Mouse (Mus musculus): ENCODE results near the gene Sspn. TPM values are rescaled to one million over a fixed set of nuclear protein-coding genes. Genes with fewer than 3 reads are reported as not detected.

Gene Sspn
- polyA plus RNA-seq, 1 experiment from 2014 or later: 2.9 TPM

DNA sequence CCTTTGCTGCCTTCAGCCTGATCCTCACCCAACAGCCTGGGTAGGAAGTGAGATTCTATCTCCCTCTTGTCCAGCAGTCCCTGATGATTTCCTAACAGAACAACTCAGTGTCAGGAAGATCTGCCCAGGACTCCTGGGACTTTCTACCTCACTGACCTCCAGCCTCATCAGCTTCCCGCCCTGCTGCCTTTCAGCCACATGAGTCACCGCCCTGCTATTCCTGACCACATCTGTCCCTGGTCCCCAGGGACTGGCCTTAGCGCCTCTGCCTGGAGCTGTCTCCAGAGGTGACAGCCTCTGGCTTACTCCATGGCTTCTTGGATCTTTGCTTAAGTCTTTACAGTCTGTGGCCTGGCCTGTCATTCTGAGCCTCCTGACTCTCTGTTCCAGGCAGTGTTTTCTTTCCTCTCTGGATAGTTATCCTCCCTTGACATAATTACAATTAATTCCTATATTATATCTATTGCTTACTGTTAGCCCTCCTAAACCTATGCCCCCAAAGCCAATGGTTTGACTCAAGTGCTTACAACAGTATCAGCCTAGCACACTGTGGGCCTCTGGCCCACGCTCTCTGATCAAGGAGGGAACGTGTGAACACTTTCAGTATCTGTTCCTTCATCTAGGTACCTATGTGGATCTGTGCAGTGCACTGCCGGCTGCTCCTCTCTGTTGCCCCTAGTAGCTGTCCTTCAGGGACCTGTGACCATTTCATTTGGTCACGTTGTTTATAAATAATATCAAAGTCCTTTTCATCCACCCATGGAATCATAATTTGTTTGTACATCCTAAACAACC, 25.1 kb upstream of the Sspn start:
- H3K27ac ChIP-seq (replicated peaks): no peak overlapping the region
- no peaks in the 10 kb centered on the region for H3K36me3 ChIP-seq (replicated peaks)
- no peak overlapping the region for H3K4me3 ChIP-seq
- no peaks in the 10 kb centered on the region for H3K27me3 ChIP-seq (replicated peaks; ENCODE audit: low read depth, poor library complexity, severe bottlenecking)
- H3K4me1 ChIP-seq: peaks cover 8% of the 10 kb centered on the region
- whole genome bisulfite sequencing: 72% methylated on average over 7 of the region's 7 CpGs
- no peak for DNase-seq (ENCODE audit: low spot score)
- no peaks in the 10 kb centered on the region for H3K9me3 ChIP-seq

GRCm38 (mm10) chr6:145909943-145910342, 21.5 kb upstream of the Sspn start:
- 80% methylated on average over 4 of the region's 4 CpGs for WGBS
- no peaks in the 10 kb centered on the region for H3K9me3 ChIP-seq
- no peaks in the 10 kb centered on the region for H3K27me3 ChIP-seq (replicated peaks; ENCODE audit: low read depth, poor library complexity, severe bottlenecking)
- no peak overlapping the region for H3K27ac ChIP-seq (replicated peaks)
- no peak for DNase-seq (ENCODE audit: low spot score)
- H3K4me3 ChIP-seq: no peak overlapping the region
- no peaks in the 10 kb centered on the region for H3K36me3 ChIP-seq (replicated peaks)
- peaks cover 16% of the 10 kb centered on the region for H3K4me1 ChIP-seq

GRCm38 (mm10) chr6:145910469-145911426, 20.7 kb upstream of the Sspn start:
- WGBS: 78% methylated on average over 3 of the region's 3 CpGs
- DNase-seq (ENCODE audit: low spot score): no peak
- Histone ChIP-seq H3K27me3 (replicated peaks; ENCODE audit: low read depth, poor library complexity, severe bottlenecking) (no peaks in the 10 kb centered on the region), H3K4me1 (peaks cover 22% of the 10 kb centered on the region), H3K36me3 (replicated peaks) (no peaks in the 10 kb centered on the region), H3K9me3 (no peaks in the 10 kb centered on the region), H3K27ac (replicated peaks) (no peak overlapping the region), H3K4me3 (no peak overlapping the region)

DNA sequence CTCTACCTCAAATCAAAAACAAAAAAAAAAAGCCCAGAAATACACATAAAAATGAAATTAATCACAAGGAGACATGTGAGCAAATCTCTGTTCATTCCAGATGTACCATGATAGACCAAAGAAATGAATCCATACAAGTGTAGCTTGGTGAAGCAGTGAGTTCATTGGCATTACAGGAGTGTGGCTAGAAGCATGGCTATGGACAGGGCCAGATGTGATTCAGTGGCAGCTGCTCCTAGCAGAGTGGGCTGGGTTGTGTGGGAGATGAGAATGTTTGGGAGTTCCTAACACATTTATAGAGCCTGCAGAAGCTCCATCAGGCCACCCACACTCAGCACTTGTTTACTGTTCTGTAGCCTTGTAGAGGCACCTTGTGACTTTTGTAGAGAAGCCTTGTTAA, 19.2 kb upstream of the Sspn start:
- Histone ChIP-seq H3K4me1 (peaks cover 18% of the 10 kb centered on the region), H3K27ac (replicated peaks) (no peak overlapping the region), H3K27me3 (replicated peaks; ENCODE audit: low read depth, poor library complexity, severe bottlenecking) (no peaks in the 10 kb centered on the region), H3K36me3 (replicated peaks) (no peaks in the 10 kb centered on the region), H3K4me3 (no peak overlapping the region), H3K9me3 (no peaks in the 10 kb centered on the region)
- DNase-seq (ENCODE audit: low spot score): no peak

GRCm38 (mm10) chr6:145915435-145915834, 16.0 kb upstream of the Sspn start:
- Histone ChIP-seq H3K27ac (replicated peaks) (no peak overlapping the region), H3K36me3 (replicated peaks) (no peaks in the 10 kb centered on the region), H3K4me1 (peaks cover 18% of the 10 kb centered on the region), H3K27me3 (replicated peaks; ENCODE audit: low read depth, poor library complexity, severe bottlenecking) (no peaks in the 10 kb centered on the region), H3K9me3 (no peaks in the 10 kb centered on the region), H3K4me3 (no peak overlapping the region)
- DNase-seq (ENCODE audit: low spot score): no peak
- 94% methylated on average over 2 of the region's 2 CpGs for WGBS

- peaks cover 13% of the 10 kb centered on the region for H3K4me1 ChIP-seq
- H3K27ac ChIP-seq (replicated peaks): no peak overlapping the region
- H3K27me3 ChIP-seq (replicated peaks; ENCODE audit: low read depth, poor library complexity, severe bottlenecking): no peaks in the 10 kb centered on the region
- no peaks in the 10 kb centered on the region for H3K9me3 ChIP-seq
- no peak for DNase-seq (ENCODE audit: low spot score)
- no peak overlapping the region for H3K4me3 ChIP-seq
- H3K36me3 ChIP-seq (replicated peaks): no peaks in the 10 kb centered on the region
- 62% methylated on average over 6 of the region's 6 CpGs for WGBS
These were observed 15.0 kb upstream of the Sspn start for GRCm38 (mm10) chr6:145916401-145916800.

DNA sequence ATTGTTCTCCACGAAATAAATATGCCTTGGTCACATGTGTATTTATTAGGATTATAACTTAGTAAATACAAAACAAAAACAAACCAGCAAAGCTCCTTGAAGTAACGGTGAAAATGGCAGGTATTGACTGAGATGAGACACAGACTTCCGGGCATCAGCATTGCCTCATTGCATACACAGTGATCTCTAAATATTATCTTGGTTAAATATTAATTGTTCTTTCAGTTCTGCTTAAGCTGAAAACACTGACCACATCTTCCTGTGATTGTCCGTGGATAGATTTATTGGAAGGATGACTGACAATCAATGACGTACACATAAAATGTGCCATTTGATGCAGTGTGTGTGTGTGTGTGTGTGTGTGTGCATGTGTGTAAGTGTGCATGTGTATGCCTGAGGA, 13.2 kb upstream of the Sspn start:
- 90% methylated on average over 5 of the region's 5 CpGs for WGBS
- Histone ChIP-seq H3K4me1 (peaks cover 8% of the 10 kb centered on the region), H3K36me3 (replicated peaks) (no peaks in the 10 kb centered on the region), H3K9me3 (no peaks in the 10 kb centered on the region), H3K4me3 (no peak overlapping the region), H3K27ac (replicated peaks) (no peak overlapping the region), H3K27me3 (replicated peaks; ENCODE audit: low read depth, poor library complexity, severe bottlenecking) (no peaks in the 10 kb centered on the region; the same call in 1 of the 2 replicates)
- no peak for DNase-seq (ENCODE audit: low spot score)

GRCm38 (mm10) chr6:145923594-145923993, 7.8 kb upstream of the Sspn start:
- H3K9me3 ChIP-seq: no peaks in the 10 kb centered on the region
- H3K36me3 ChIP-seq (replicated peaks): no peaks in the 10 kb centered on the region
- no peak overlapping the region for H3K27ac ChIP-seq (replicated peaks)
- no peaks in the 10 kb centered on the region; the same call in 1 of the 2 replicates for H3K27me3 ChIP-seq (replicated peaks; ENCODE audit: low read depth, poor library complexity, severe bottlenecking)
- DNase-seq (ENCODE audit: low spot score): no peak
- WGBS: 86% methylated on average over 6 of the region's 6 CpGs
- no peak overlapping the region for H3K4me3 ChIP-seq
- no peaks in the 10 kb centered on the region for H3K4me1 ChIP-seq

DNA sequence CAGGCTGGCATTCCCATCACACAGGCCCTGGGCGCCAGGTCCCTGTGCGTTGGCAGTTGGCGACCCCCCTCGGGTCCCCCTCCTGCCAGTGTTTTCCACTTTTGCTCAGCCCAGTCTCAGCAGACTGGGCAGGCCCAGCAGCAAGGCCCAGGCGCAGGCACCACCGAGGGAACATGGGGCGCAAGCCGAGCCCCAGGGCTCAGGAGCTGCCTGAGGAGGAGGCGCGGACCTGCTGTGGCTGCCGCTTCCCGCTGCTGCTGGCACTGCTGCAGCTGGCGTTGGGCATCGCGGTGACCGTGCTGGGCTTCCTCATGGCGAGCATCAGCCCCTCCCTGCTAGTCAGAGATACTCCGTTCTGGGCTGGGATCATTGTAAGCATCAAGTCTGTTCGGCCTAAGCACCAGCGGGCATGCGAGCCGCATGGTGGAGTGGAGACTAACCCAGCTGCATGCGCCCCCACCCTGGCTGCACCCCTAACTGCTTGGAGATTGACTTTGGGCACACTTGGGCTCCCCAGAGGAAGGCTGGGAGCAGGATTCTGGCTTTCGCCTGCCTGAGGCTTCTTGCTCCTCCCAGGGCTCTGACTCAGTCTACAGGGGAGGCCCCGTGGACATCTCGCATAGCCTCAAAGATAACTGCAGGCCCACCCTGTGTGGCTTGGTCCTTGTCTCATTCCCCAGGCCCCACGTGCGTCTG, 2.7 kb downstream of the Sspn start:
- Histone ChIP-seq H3K27ac (replicated peaks) (peak overlapping the region; percentile 92), H3K36me3 (replicated peaks) (no peaks in the 10 kb centered on the region), H3K4me1 (peaks cover 13% of the 10 kb centered on the region), H3K4me3 (peak overlapping the region; percentile 60), H3K9me3 (0 out of 2 replicates have a peak, but pooled peaks cover 3% of the 10 kb centered on the region), H3K27me3 (replicated peaks; ENCODE audit: low read depth, poor library complexity, severe bottlenecking) (no peaks in the 10 kb centered on the region)
- 10% methylated on average over 28 of the region's 28 CpGs for WGBS
- DNase-seq (ENCODE audit: low spot score): peak; percentile 82

- H3K4me1 ChIP-seq: peaks cover 13% of the 10 kb centered on the region
- 75% methylated on average over 9 of the region's 9 CpGs for WGBS
- no peaks in the 10 kb centered on the region for H3K36me3 ChIP-seq (replicated peaks)
- H3K27ac ChIP-seq (replicated peaks): peak overlapping the region; percentile 92
- peak overlapping the region; percentile 60 for H3K4me3 ChIP-seq
- 0 out of 2 replicates have a peak, but pooled peaks cover 3% of the 10 kb centered on the region for H3K9me3 ChIP-seq
- no peaks in the 10 kb centered on the region for H3K27me3 ChIP-seq (replicated peaks; ENCODE audit: low read depth, poor library complexity, severe bottlenecking)
- no peak for DNase-seq (ENCODE audit: low spot score)
These were observed 3.3 kb downstream of the Sspn start for GRCm38 (mm10) chr6:145934697-145935240.

GRCm38 (mm10) chr6:145935912-145936311, 4.5 kb downstream of the Sspn start:
- H3K27me3 ChIP-seq (replicated peaks; ENCODE audit: low read depth, poor library complexity, severe bottlenecking): no peaks in the 10 kb centered on the region
- no peak overlapping the region for H3K4me3 ChIP-seq
- 0 out of 2 replicates have a peak, but pooled peaks cover 3% of the 10 kb centered on the region for H3K9me3 ChIP-seq
- H3K36me3 ChIP-seq (replicated peaks): no peaks in the 10 kb centered on the region
- peaks cover 13% of the 10 kb centered on the region for H3K4me1 ChIP-seq
- no peak for DNase-seq (ENCODE audit: low spot score)
- WGBS: 84% methylated on average over 2 of the region's 2 CpGs
- no peak overlapping the region for H3K27ac ChIP-seq (replicated peaks)

GRCm38 (mm10) chr6:145936511-145936910, 5.1 kb downstream of the Sspn start:
- DNase-seq (ENCODE audit: low spot score): no peak
- Histone ChIP-seq H3K4me1 (peaks cover 13% of the 10 kb centered on the region), H3K4me3 (no peak overlapping the region), H3K9me3 (0 out of 2 replicates have a peak, but pooled peaks cover 3% of the 10 kb centered on the region), H3K27ac (replicated peaks) (no peak overlapping the region), H3K36me3 (replicated peaks) (no peaks in the 10 kb centered on the region), H3K27me3 (replicated peaks; ENCODE audit: low read depth, poor library complexity, severe bottlenecking) (no peaks in the 10 kb centered on the region)
- WGBS: 91% methylated on average over 4 of the region's 4 CpGs
